Comparison of ENCODE assay signal across 8 mouse cellular contexts in the genomic region with DNA sequence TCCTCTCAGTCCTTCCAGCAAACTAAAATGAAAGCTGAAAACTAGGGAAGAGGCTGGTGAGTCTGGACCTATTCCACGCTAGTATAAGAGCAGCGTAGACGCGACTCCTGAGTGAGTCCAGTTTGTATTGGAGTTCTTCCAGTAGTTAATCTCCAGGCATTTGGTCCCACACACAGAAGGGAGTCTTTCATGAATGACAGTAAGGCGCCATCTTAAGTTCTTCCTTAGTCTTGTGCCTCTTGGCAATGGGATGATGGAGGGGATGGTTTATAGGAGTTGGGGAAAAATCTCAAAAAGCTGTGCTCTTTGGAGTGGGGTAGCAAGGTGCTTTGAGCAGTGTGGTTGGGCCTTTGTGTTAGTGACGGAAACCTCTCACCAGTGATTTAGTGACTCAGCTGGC. TPM values are rescaled to one million over a fixed set of nuclear protein-coding genes. Genes with fewer than 3 reads are reported as not detected.
DNase-seq lines count a peak whose midpoint lies in the region; ATAC-seq and TF ChIP-seq lines count a peak whose summit lies in the region.

No protein-coding gene starts in this region.

- no peaks in the 10 kb centered on the region for H3K27me3 ChIP-seq in kidney, postnatal 0 days (ENCODE audit: insufficient read depth, low read length)
- H3K27me3 ChIP-seq in embryonic facial prominence, embryonic 14.5 days (replicated peaks; ENCODE audit: control insufficient read depth, insufficient read depth, low read length): no peaks in the 10 kb centered on the region
- no peaks in the 10 kb centered on the region for H3K27me3 ChIP-seq in intestine, embryonic 16.5 days (replicated peaks; ENCODE audit: control insufficient read depth, insufficient read depth, low read length)
- H3K27me3 ChIP-seq in myocyte (ENCODE audit: control insufficient read depth, insufficient read depth, insufficient read length): no peaks in the 10 kb centered on the region

- peaks cover 76% of the 10 kb centered on the region for H3K79me2 ChIP-seq in myocyte (ENCODE audit: control insufficient read depth, insufficient read depth)

- no peak for DNase-seq in kidney, postnatal 0 days (ENCODE audit: low spot score)
- no peak for DNase-seq in kidney, postnatal 14 days
- no peak for DNase-seq in embryonic facial prominence, embryonic 14.5 days (ENCODE audit: low spot score)
- no peak for DNase-seq in spleen, adult 12 weeks (ENCODE audit: low spot score)
- DNase-seq in spleen, postnatal 10 days (ENCODE audit: low spot score in 2 of 2): no peak
- no peak for DNase-seq in urinary bladder, postnatal 25 days (ENCODE audit: low spot score)

- H3K27ac ChIP-seq in kidney, postnatal 0 days: peak overlapping the region; percentile 98
- H3K27ac ChIP-seq in embryonic facial prominence, embryonic 14.5 days (replicated peaks; ENCODE audit: low read depth, low read length): peak overlapping the region; percentile 69; the same call in 1 of the 2 replicates
- H3K27ac ChIP-seq in intestine, embryonic 16.5 days (ENCODE audit: low read length): peak overlapping the region; percentile 29; the same call in 1 of the 2 replicates

- no peak for ATAC-seq in kidney, postnatal 0 days (replicated peaks; ENCODE audit: low FRiP score, low read depth)
- ATAC-seq in embryonic facial prominence, embryonic 14.5 days (ENCODE audit: low read depth): no peak
- no peak for ATAC-seq in intestine, embryonic 16.5 days

- 46% methylated on average over 6 of the region's 6 CpGs for WGBS in kidney, postnatal 0 days
- 59% methylated on average over 6 of the region's 6 CpGs for WGBS in embryonic facial prominence, embryonic 14.5 days
- 60% methylated on average over 6 of the region's 6 CpGs for WGBS in intestine, embryonic 16.5 days

- H3K36me3 ChIP-seq in kidney, postnatal 0 days (ENCODE audit: insufficient read depth, low read length): no peaks in the 10 kb centered on the region
- H3K36me3 ChIP-seq in embryonic facial prominence, embryonic 14.5 days (ENCODE audit: control insufficient read depth, insufficient read depth, low read length): peaks cover 5% of the 10 kb centered on the region; the same call in 1 of the 2 replicates
- no peaks in the 10 kb centered on the region for H3K36me3 ChIP-seq in intestine, embryonic 16.5 days (ENCODE audit: control insufficient read depth, insufficient read depth, low read length)
- H3K36me3 ChIP-seq in myocyte (ENCODE audit: control insufficient read depth, insufficient read depth): no peaks in the 10 kb centered on the region

- H3K9ac ChIP-seq in kidney, postnatal 0 days (ENCODE audit: low read depth, low read length): peak overlapping the region; percentile 100; the same call in 1 of the 2 replicates
- H3K9ac ChIP-seq in embryonic facial prominence, embryonic 14.5 days (ENCODE audit: low read depth, low read length): peak overlapping the region; percentile 89
- H3K9ac ChIP-seq in intestine, embryonic 16.5 days (ENCODE audit: low read depth, low read length): no peak overlapping the region

- no peak for TF ChIP-seq CTCF in kidney, postnatal 0 days (IDR thresholded peaks at IDR 0.05; ENCODE audit: low read depth)

- H3ac ChIP-seq in myocyte (ENCODE audit: control insufficient read depth, insufficient read length): no peak overlapping the region

- H3K4me1 ChIP-seq in kidney, postnatal 0 days (replicated peaks; ENCODE audit: insufficient read depth, low read length): peaks cover 54% of the 10 kb centered on the region
- H3K4me1 ChIP-seq in embryonic facial prominence, embryonic 14.5 days (ENCODE audit: control insufficient read depth, insufficient read depth, low read length): peaks cover 49% of the 10 kb centered on the region
- peaks cover 57% of the 10 kb centered on the region for H3K4me1 ChIP-seq in intestine, embryonic 16.5 days (ENCODE audit: control insufficient read depth, insufficient read depth, low read length)

- H3K9me3 ChIP-seq in kidney, postnatal 0 days (replicated peaks; ENCODE audit: low read length): no peaks in the 10 kb centered on the region
- no peaks in the 10 kb centered on the region for H3K9me3 ChIP-seq in embryonic facial prominence, embryonic 14.5 days (ENCODE audit: control insufficient read depth, low read length)
- H3K9me3 ChIP-seq in intestine, embryonic 16.5 days (ENCODE audit: control insufficient read depth, low read length): no peaks in the 10 kb centered on the region

- no peak for TF ChIP-seq POLR2A in myocyte (IDR thresholded peaks at IDR 0.05; ENCODE audit: insufficient read length, low read depth)

- peak overlapping the region; percentile 78 for H3K4me2 ChIP-seq in kidney, postnatal 0 days (ENCODE audit: low read length)
- H3K4me2 ChIP-seq in embryonic facial prominence, embryonic 14.5 days (ENCODE audit: low read depth, low read length): peak overlapping the region; percentile 84
- H3K4me2 ChIP-seq in intestine, embryonic 16.5 days (ENCODE audit: low read depth, low read length): peak overlapping the region; percentile 79
- peak overlapping the region; percentile 90 for H3K4me2 ChIP-seq in myocyte (ENCODE audit: low read depth)

- peak overlapping the region; percentile 99; the same call in 1 of the 2 replicates for H3K4me3 ChIP-seq in kidney, postnatal 0 days (replicated peaks; ENCODE audit: low read depth, low read length)
- peak overlapping the region; percentile 68 for H3K4me3 ChIP-seq in embryonic facial prominence, embryonic 14.5 days (ENCODE audit: low read depth, low read length)
- no peak overlapping the region for H3K4me3 ChIP-seq in intestine, embryonic 16.5 days (ENCODE audit: low read length)
- H3K4me3 ChIP-seq in myocyte: peak overlapping the region; percentile 86

TF ChIP-seq in myocyte, 11 proteins besides CTCF, POLR2A, EP300 and RAD21:
- TF ChIP-seq MYOG (IDR thresholded peaks at IDR 0.05; ENCODE audit: control insufficient read depth in 1 of 3, insufficient read depth in 1 of 3, insufficient read length in 2 of 3, low read depth in 2 of 3) (no peak), SRF (IDR thresholded peaks at IDR 0.05; ENCODE audit: control insufficient read depth, insufficient read length, low read depth) (no peak), POLR2AphosphoS2 (IDR thresholded peaks at IDR 0.05; ENCODE audit: insufficient read length, low read depth) (no peak), MYOD1 (IDR thresholded peaks at IDR 0.05; ENCODE audit: control insufficient read depth in 1 of 3, insufficient read length in 2 of 3, low read depth in 2 of 3) (no peak)
TF ChIP-seq in myocyte: peak in this region for 0.

RNA-seq across cellular contexts. Expression of a gene that starts 24.9 kb away (rescaled TPM):
- 0.13 and 0.23 TPM in 2 replicates for polyA plus RNA-seq in kidney, postnatal 0 days (2015; fragmentation: Nextera tagmentation; extraction: Ambion mirVana)
- 0.13 TPM in 2 replicates for polyA plus RNA-seq in embryonic facial prominence, embryonic 14.5 days (2014; fragmentation: Nextera tagmentation; extraction: Ambion mirVana)
- 0.07 and 0.09 TPM in 2 replicates for polyA plus RNA-seq in intestine, embryonic 16.5 days (2015; fragmentation: Nextera tagmentation; extraction: Ambion mirVana)
- 0.13 TPM for polyA plus RNA-seq in myocyte (2012; fragmentation: generic; extraction: Trizol)

Comparison
In these comparisons a context has a peak if more than half of its experiments do, and no peak if none do; other contexts are left out.
1. H3K27ac ChIP-seq: peak in every context shown above with its lines; median percentile 98 in kidney, postnatal 0 days; 69 in embryonic facial prominence, embryonic 14.5 days; 29 in intestine, embryonic 16.5 days.